9 mouse cellular contexts compared by ENCODE assay signal in genomic region chr19:3890181-3890580, GRCm38 (mm10). TPM values are rescaled to one million over a fixed set of nuclear protein-coding genes. Genes with fewer than 3 reads are reported as not detected.
A peak's percentile ranks its signal among the peaks of the same experiment; 100 is the strongest.
DNase-seq lines count a peak whose midpoint lies in the region; TF ChIP-seq lines count a peak whose summit lies in the region.
"Had no signal": no experiment of that assay in that cellular context is flagged by ENCODE, and none has a peak within 500 bp of the region (broad histone marks: within the 10 kb centered on the region; RNA-seq: fewer than 3 reads in every experiment).

No protein-coding gene starts in this region.

- no peak overlapping the region for H3K9ac ChIP-seq in CH12.LX (ENCODE audit: insufficient read depth, low read depth)
- H3K9ac ChIP-seq: neural tube, embryonic 13.5 days had no signal

- DNase-seq in heart, adult 11 months, result peak; percentile 83
- no peak for DNase-seq in heart, adult 8-10 months (ENCODE audit: low spot score)
- no peak for DNase-seq in lung, adult 2 months
- no peak for DNase-seq in lung, postnatal 4 days
- DNase-seq in CH12.LX (ENCODE audit: extremely low read depth), result peak; percentile 53
- DNase-seq in adrenal gland, adult (ENCODE audit: inconsistent age in 2 of 2, low spot score in 1 of 2), result no peak
- DNase-seq in left cerebral cortex, adult 9 months (ENCODE audit: low spot score in 2 of 2), result no peak

- dilution Hi-C loops in CH12.LX (cut with MboI; ENCODE audit: extremely low pct_ligation_motif_present, extremely low pct_unique_long_range_greater_than_20kb, low sequenced_read_pairs), result no loop called here

- peaks cover 52 to 85% of the 10 kb centered on the region in 2 experiments for H3K36me3 ChIP-seq in CH12.LX (replicated peaks in 1 of 2; ENCODE audit: control insufficient read depth in 1 of 2, insufficient read depth in 1 of 2, low read length in 1 of 2)

- peak; percentile 55 for TF ChIP-seq RAD21 in CH12.LX (IDR thresholded peaks at IDR 0.05; ENCODE audit: low read depth, low read length)

- no peak overlapping the region for H3K4me3 ChIP-seq in lung, adult 2 months (replicated peaks; ENCODE audit: extremely low read depth, low read depth, low read length)
- H3K4me3 ChIP-seq in CH12.LX (replicated peaks in 1 of 3; ENCODE audit: low read depth in 2 of 3, low read length in 2 of 3, poor library complexity in 1 of 3), result no peak overlapping the region
- H3K4me3 ChIP-seq in embryonic fibroblast, embryonic 13.5 days (ENCODE audit: insufficient read depth, low read length), result no peak overlapping the region
- H3K4me3 ChIP-seq: neural tube, embryonic 13.5 days had no signal

- in situ Hi-C loops in CH12.LX (cut with MboI; ENCODE audit: low pct_ligation_motif_present, low pct_unique_long_range_greater_than_20kb, low sequenced_read_pairs), result no loop called here

- TF ChIP-seq EP300 in CH12.LX (IDR thresholded peaks at IDR 0.05; ENCODE audit: low read length), result no peak

- H3K9me3 ChIP-seq in CH12.LX (replicated peaks; ENCODE audit: low read length), result no peaks in the 10 kb centered on the region
- H3K9me3 ChIP-seq: neural tube, embryonic 13.5 days had no signal

- peak; percentile 64; the same call in 1 of the 2 replicates for TF ChIP-seq CTCF in lung, adult 2 months (IDR thresholded peaks at IDR 0.05; ENCODE audit: insufficient read depth, low read length)
- TF ChIP-seq CTCF in CH12.LX (conservative IDR thresholded peaks at IDR 0.05 in 1 of 2, IDR thresholded peaks at IDR 0.05 in 1 of 2; ENCODE audit: low read depth in 2 of 2, low read length in 2 of 2), result peak; percentile 23 to 76; a peak in 3 of 4 replicates
- peak; percentile 31; the same call in 1 of the 2 replicates for TF ChIP-seq CTCF in embryonic fibroblast, embryonic 13.5 days (IDR thresholded peaks at IDR 0.05; ENCODE audit: borderline replicate concordance, insufficient read depth, low read length)

- H3K4me1 ChIP-seq in lung, adult 2 months (ENCODE audit: control insufficient read depth, insufficient read depth, low read length), result no peaks in the 10 kb centered on the region; the same call in 1 of the 2 replicates
- no peaks in the 10 kb centered on the region for H3K4me1 ChIP-seq in CH12.LX (ENCODE audit: control insufficient read depth in 1 of 2, insufficient read depth in 2 of 2)
- no peaks in the 10 kb centered on the region for H3K4me1 ChIP-seq in embryonic fibroblast, embryonic 13.5 days (ENCODE audit: control insufficient read depth, insufficient read depth, low read length)

- whole genome bisulfite sequencing in lung, adult 2 months, result 64% methylated on average over 8 of the region's 8 CpGs

- TF ChIP-seq POLR2A in lung, adult 2 months (IDR thresholded peaks at IDR 0.05; ENCODE audit: borderline replicate concordance, extremely low read depth, low read depth, low read length), result no peak
- TF ChIP-seq POLR2A in CH12.LX (IDR thresholded peaks at IDR 0.05; ENCODE audit: low read depth, low read length), result no peak
- TF ChIP-seq POLR2A in embryonic fibroblast, embryonic 13.5 days (IDR thresholded peaks at IDR 0.05; ENCODE audit: low read depth, low read length), result no peak

- no peak overlapping the region for H3K27ac ChIP-seq in CH12.LX (ENCODE audit: insufficient read depth, low read depth)
- no peak overlapping the region for H3K27ac ChIP-seq in embryonic fibroblast, embryonic 13.5 days (ENCODE audit: insufficient read depth, low read length)
- H3K27ac ChIP-seq: neural tube, embryonic 13.5 days had no signal

- H3K27me3 ChIP-seq in CH12.LX (replicated peaks), result no peaks in the 10 kb centered on the region
- H3K27me3 ChIP-seq: neural tube, embryonic 13.5 days had no signal

- H3K79me2 ChIP-seq in CH12.LX (replicated peaks; ENCODE audit: control insufficient read depth, extremely low read depth, insufficient read depth, poor library complexity, severe bottlenecking), result no peaks in the 10 kb centered on the region

- no peak overlapping the region for H3K4me2 ChIP-seq in CH12.LX (ENCODE audit: insufficient read depth, low read depth, poor library complexity, severe bottlenecking)
- H3K4me2 ChIP-seq: neural tube, embryonic 13.5 days had no signal

TF ChIP-seq in CH12.LX, 34 proteins besides CTCF, POLR2A, EP300 and RAD21:
- no peak for TF ChIP-seq HCFC1 (IDR thresholded peaks at IDR 0.05; ENCODE audit: low read depth, low read length)
- TF ChIP-seq SMC3 (IDR thresholded peaks at IDR 0.05; ENCODE audit: low read depth, low read length), result peak; percentile 82

RNA-seq across cellular contexts. Expression of gene Tcirg1, which starts 16.8 kb away (rescaled TPM):
- total RNA-seq in heart, adult 8-10 months (2022), result 10 to 100 TPM in 2 of 4 experiments, 1 to 10 TPM in 2; 8.5 to 13.9 (median 9.3) TPM
- polyA plus RNA-seq in lung, adult 2 months (2012; rRNA removed), result 157 and 164 TPM in 2 replicates
- total RNA-seq in CH12.LX (2012; rRNA removed), result 46.6 and 53.2 TPM in 2 replicates
- total RNA-seq in CH12.LX (2014; rRNA removed), result 48.5 and 51.6 TPM in 2 replicates
- 62.8 and 67.2 TPM in 2 replicates for polyA plus RNA-seq in CH12.LX (2012; ENCODE audit: insufficient read length, low read depth)
- polyA plus RNA-seq in embryonic fibroblast, embryonic 13.5 days (2011; ENCODE audit: insufficient read length, low read depth, missing spikeins), result 56.8 and 60.7 TPM in 2 replicates

RNA-seq across cellular contexts. Expression of gene Ndufs8, which starts 22.4 kb away (rescaled TPM):
- 100 to 1,000 TPM; 481 to 543 (median 507) TPM for total RNA-seq in heart, adult 8-10 months (2022)
- polyA plus RNA-seq in lung, adult 2 months (2012; rRNA removed), result 157 and 189 TPM in 2 replicates
- total RNA-seq in CH12.LX (2012; rRNA removed) (216 TPM in 2 replicates), CH12.LX (2014; rRNA removed) (196 and 248 TPM in 2 replicates)
- 182 and 195 TPM in 2 replicates for polyA plus RNA-seq in CH12.LX (2012; ENCODE audit: insufficient read length, low read depth)
- 97.0 and 108 TPM in 2 replicates for polyA plus RNA-seq in embryonic fibroblast, embryonic 13.5 days (2011; ENCODE audit: insufficient read length, low read depth, missing spikeins)

RNA-seq across cellular contexts. Expression of gene Chka, which starts 38.6 kb away (rescaled TPM):
- 10 to 100 TPM in 1 of 4 experiments, 1 to 10 TPM in 3; 8.3 to 10.4 (median 8.7) TPM for total RNA-seq in heart, adult 8-10 months (2022)
- 75.9 and 81.6 TPM in 2 replicates for polyA plus RNA-seq in lung, adult 2 months (2012; rRNA removed)
- total RNA-seq in CH12.LX (2012; rRNA removed) (10.1 and 10.3 TPM in 2 replicates), CH12.LX (2014; rRNA removed) (7.6 and 8.0 TPM in 2 replicates)
- polyA plus RNA-seq in CH12.LX (2012; ENCODE audit: insufficient read length, low read depth), result 11.6 and 13.0 TPM in 2 replicates
- 48.4 and 65.0 TPM in 2 replicates for polyA plus RNA-seq in embryonic fibroblast, embryonic 13.5 days (2011; ENCODE audit: insufficient read length, low read depth, missing spikeins)

RNA-seq across cellular contexts. Expression of gene Aldh3b1, which starts 39.4 kb away (rescaled TPM):
- 1 to 10 TPM in 3 of 4 experiments, under 1 TPM in 1; 0.76 to 2.2 (median 1.6) TPM for total RNA-seq in heart, adult 8-10 months (2022)
- polyA plus RNA-seq in lung, adult 2 months (2012; rRNA removed), result 71.9 and 85.0 TPM in 2 replicates
- total RNA-seq in CH12.LX (2012; rRNA removed) (5.7 and 8.1 TPM in 2 replicates), CH12.LX (2014; rRNA removed) (3.7 and 5.9 TPM in 2 replicates)
- polyA plus RNA-seq in CH12.LX (2012; ENCODE audit: insufficient read length, low read depth), result 7.4 and 8.1 TPM in 2 replicates
- polyA plus RNA-seq in embryonic fibroblast, embryonic 13.5 days (2011; ENCODE audit: insufficient read length, low read depth, missing spikeins), result 3.8 and 4.3 TPM in 2 replicates

RNA-seq across cellular contexts. Expression of gene Unc93b1, which starts 44.8 kb away (rescaled TPM):
- 10 to 100 TPM; 11.1 to 19.2 (median 13.7) TPM for total RNA-seq in heart, adult 8-10 months (2022)
- polyA plus RNA-seq in lung, adult 2 months (2012; rRNA removed), result 169 and 180 TPM in 2 replicates
- 77.9 and 84.7 TPM in 2 replicates for total RNA-seq in CH12.LX (2012; rRNA removed)
- total RNA-seq in CH12.LX (2014; rRNA removed), result 72.7 and 82.3 TPM in 2 replicates
- 105 and 117 TPM in 2 replicates for polyA plus RNA-seq in CH12.LX (2012; ENCODE audit: insufficient read length, low read depth)
- 34.5 and 44.9 TPM in 2 replicates for polyA plus RNA-seq in embryonic fibroblast, embryonic 13.5 days (2011; ENCODE audit: insufficient read length, low read depth, missing spikeins)

Comparison
In these comparisons a context has a peak if more than half of its experiments do, and no peak if none do; other contexts are left out.
1. DNase-seq: peak in heart, adult 11 months (single experiment) and CH12.LX (single experiment); none in heart, adult 8-10 months (single experiment), lung, adult 2 months (single experiment), lung, postnatal 4 days (0 of 2), adrenal gland, adult (0 of 2) and left cerebral cortex, adult 9 months (0 of 2).
2. Peak in every context shown above with its lines, with median percentiles within 50 percentile points of each other: CTCF ChIP-seq.